Mouse (Mus musculus) ES-E14 (cell line): ENCODE results near the gene Ints14.

Source experiments
- CHD2 ChIP-seq: IDR thresholded peaks from 2 replicates; pipeline ENCODE4 v1.6.1; 2014; ENCODE audit warnings: mild to moderate bottlenecking, low read depth, low read length, inconsistent platforms
- HCFC1 ChIP-seq: IDR thresholded peaks from 2 replicates; pipeline ENCODE4 v1.6.1; 2012; ENCODE audit warnings: low read length, inconsistent platforms, borderline replicate concordance; ENCODE audit not compliant: insufficient read depth
- MAFK ChIP-seq: IDR thresholded peaks from 2 replicates; pipeline ENCODE4 v1.6.1; 2014; ENCODE audit warnings: mild to moderate bottlenecking, low read depth, low read length, inconsistent platforms; ENCODE audit not compliant: insufficient read depth
- ZC3H11A ChIP-seq: IDR thresholded peaks from 2 replicates; pipeline ENCODE4 v1.6.1; 2012; ENCODE audit warnings: low read depth, mild to moderate bottlenecking, inconsistent platforms, low read length, borderline replicate concordance
- ZNF384 ChIP-seq: IDR thresholded peaks from 2 replicates; pipeline ENCODE4 v1.6.1; 2012; ENCODE audit warnings: low read depth, low read length, inconsistent platforms

DNA sequence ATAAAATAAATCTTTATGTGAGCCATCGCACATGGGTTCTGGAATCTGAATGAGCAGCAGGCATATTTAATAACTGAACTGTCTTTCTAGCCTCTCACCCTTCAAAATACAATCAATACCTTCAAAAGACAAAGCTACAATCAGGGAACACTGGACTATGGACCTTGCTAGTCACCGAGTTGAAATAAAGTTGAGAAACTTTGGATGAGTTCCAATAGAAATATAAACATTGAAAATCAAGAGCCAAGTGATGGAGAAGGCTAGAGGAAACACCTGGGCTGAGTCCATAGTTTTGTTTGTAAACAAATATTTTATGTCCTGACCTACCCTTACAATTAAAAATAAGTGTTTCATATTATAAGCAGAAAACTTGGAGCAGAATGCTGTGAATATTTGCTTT, 46.7 kb upstream of the Ints14 start:
- no peak for TF ChIP-seq ZNF384
- no peak for TF ChIP-seq HCFC1
- TF ChIP-seq CHD2: no peak
- no peak for TF ChIP-seq ZC3H11A
- no peak for TF ChIP-seq MAFK
